Mouse (Mus musculus): ENCODE measurements around the gene Gbp4. TPM values are rescaled to one million over a fixed set of nuclear protein-coding genes. Genes with fewer than 3 reads are reported as not detected.

Gbp4 gene
- total RNA-seq, 2 experiments from 2014 or later = 2.2 to 3.0 TPM

Other genes starting within 250 kb of the Gbp4 start
- 3.0 and 3.5 TPM in 2 replicates for gene Abcg3, start 156.9 kb downstream of the Gbp4 start, total RNA-seq (2015)
- gene Abcg3, start 156.9 kb downstream of the Gbp4 start, total RNA-seq (2017) = 5.3 and 6.4 TPM in 2 replicates
- 5.6 and 6.3 TPM in 2 replicates for gene Gbp9, start within 50 bp of the Gbp4 start, total RNA-seq (2015)
- 7.3 and 9.0 TPM in 2 replicates for gene Gbp9, start within 50 bp of the Gbp4 start, total RNA-seq (2017)
- gene Gbp8, start within 50 bp of the Gbp4 start, total RNA-seq (2015) = 1.3 and 2.1 TPM in 2 replicates
- gene Gbp8, start within 50 bp of the Gbp4 start, total RNA-seq (2017) = 0.37 and 1.1 TPM in 2 replicates
- gene Gbp10, start 99.9 kb upstream of the Gbp4 start, total RNA-seq (2015) = not detected in 2 replicates
- gene Gbp10, start 99.9 kb upstream of the Gbp4 start, total RNA-seq (2017) = not detected in 2 replicates
- not detected in 2 replicates for gene Gm43302, start 154.1 kb upstream of the Gbp4 start, total RNA-seq (2015)
- gene Gm43302, start 154.1 kb upstream of the Gbp4 start, total RNA-seq (2017) = not detected in 2 replicates
- 1.0 and 1.1 TPM in 2 replicates for gene Gbp6, start 154.1 kb upstream of the Gbp4 start, total RNA-seq (2015)
- gene Gbp6, start 154.1 kb upstream of the Gbp4 start, total RNA-seq (2017) = 2.2 and 2.6 TPM in 2 replicates